Mouse (Mus musculus): ENCODE results near the gene Nos3. TPM values are rescaled to one million over a fixed set of nuclear protein-coding genes. Genes with fewer than 3 reads are reported as not detected.

Gene Nos3
- polyA plus RNA-seq, 1 experiment: 11.4 TPM

- Histone ChIP-seq H3K27ac (ENCODE audit: insufficient read depth, low read depth, low read length) (no peak overlapping the region), H3K27me3 (replicated peaks; ENCODE audit: control insufficient read depth, insufficient read depth, low read length) (no peaks in the 10 kb centered on the region), H3K4me3 (ENCODE audit: insufficient read depth, low read depth, low read length) (peak overlapping the region; percentile 43), H3K4me1 (ENCODE audit: control insufficient read depth, insufficient read depth, low read length) (peaks cover 13% of the 10 kb centered on the region), H3K36me3 (ENCODE audit: control insufficient read depth, insufficient read depth, low read length) (no peaks in the 10 kb centered on the region)
- WGBS: 6% methylated on average over 34 of the region's 34 CpGs
- DNase-seq: peak; percentile 89
- TF ChIP-seq POLR2A (IDR thresholded peaks at IDR 0.05; ENCODE audit: low read depth, low read length) (no peak), CTCF (conservative IDR thresholded peaks at IDR 0.05; ENCODE audit: insufficient read depth, insufficient read length, low read depth, low read length) (peak; percentile 48; the same call in 1 of the 2 replicates)
Measured at GRCm38 (mm10) chr5:24383026-24383859, 18.6 kb downstream of the Nos3 start.

GRCm38 (mm10) chr5:24384407-24384806 lies 19.8 kb downstream of the Nos3 start:
- peaks cover 13% of the 10 kb centered on the region for H3K4me1 ChIP-seq (ENCODE audit: control insufficient read depth, insufficient read depth, low read length)
- TF ChIP-seq POLR2A (IDR thresholded peaks at IDR 0.05; ENCODE audit: low read depth, low read length) (no peak), CTCF (conservative IDR thresholded peaks at IDR 0.05; ENCODE audit: insufficient read depth, insufficient read length, low read depth, low read length) (no peak)
- H3K27ac ChIP-seq (ENCODE audit: insufficient read depth, low read depth, low read length): no peak overlapping the region
- H3K4me3 ChIP-seq (ENCODE audit: insufficient read depth, low read depth, low read length): no peak overlapping the region
- H3K27me3 ChIP-seq (replicated peaks; ENCODE audit: control insufficient read depth, insufficient read depth, low read length): no peaks in the 10 kb centered on the region
- H3K36me3 ChIP-seq (ENCODE audit: control insufficient read depth, insufficient read depth, low read length): no peaks in the 10 kb centered on the region
- WGBS: 34% methylated on average over 6 of the region's 6 CpGs
- DNase-seq: peak; percentile 79

- TF ChIP-seq CTCF (conservative IDR thresholded peaks at IDR 0.05; ENCODE audit: insufficient read depth, insufficient read length, low read depth, low read length): no peak
- TF ChIP-seq POLR2A (IDR thresholded peaks at IDR 0.05; ENCODE audit: low read depth, low read length): no peak
- 94% methylated on average over 5 of the region's 5 CpGs for WGBS
- Histone ChIP-seq H3K4me1 (ENCODE audit: control insufficient read depth, insufficient read depth, low read length) (peaks cover 13% of the 10 kb centered on the region), H3K36me3 (ENCODE audit: control insufficient read depth, insufficient read depth, low read length) (no peaks in the 10 kb centered on the region), H3K4me3 (ENCODE audit: insufficient read depth, low read depth, low read length) (no peak overlapping the region), H3K27me3 (replicated peaks; ENCODE audit: control insufficient read depth, insufficient read depth, low read length) (no peaks in the 10 kb centered on the region), H3K27ac (ENCODE audit: insufficient read depth, low read depth, low read length) (no peak overlapping the region)
- DNase-seq: no peak
Measured at GRCm38 (mm10) chr5:24385374-24385773, 20.8 kb downstream of the Nos3 start.

GRCm38 (mm10) chr5:24385887-24386550 lies 21.4 kb downstream of the Nos3 start:
- WGBS: 86% methylated on average over 10 of the region's 10 CpGs
- H3K36me3 ChIP-seq (ENCODE audit: control insufficient read depth, insufficient read depth, low read length): no peaks in the 10 kb centered on the region
- no peaks in the 10 kb centered on the region for H3K27me3 ChIP-seq (replicated peaks; ENCODE audit: control insufficient read depth, insufficient read depth, low read length)
- no peak overlapping the region for H3K27ac ChIP-seq (ENCODE audit: insufficient read depth, low read depth, low read length)
- H3K4me1 ChIP-seq (ENCODE audit: control insufficient read depth, insufficient read depth, low read length): peaks cover 13% of the 10 kb centered on the region
- DNase-seq: no peak
- no peak for TF ChIP-seq POLR2A (IDR thresholded peaks at IDR 0.05; ENCODE audit: low read depth, low read length)
- H3K4me3 ChIP-seq (ENCODE audit: insufficient read depth, low read depth, low read length): no peak overlapping the region

- 2% methylated on average over 73 of the region's 73 CpGs for WGBS
- H3K27me3 ChIP-seq (replicated peaks; ENCODE audit: control insufficient read depth, insufficient read depth, low read length): no peaks in the 10 kb centered on the region
- H3K4me3 ChIP-seq (ENCODE audit: insufficient read depth, low read depth, low read length): peak overlapping the region; percentile 9
- no peak overlapping the region for H3K27ac ChIP-seq (ENCODE audit: insufficient read depth, low read depth, low read length)
- TF ChIP-seq CTCF (conservative IDR thresholded peaks at IDR 0.05; ENCODE audit: insufficient read depth, insufficient read length, low read depth, low read length) (0 out of 2 replicates have a peak, but pooled peaks have one; percentile 12), POLR2A (IDR thresholded peaks at IDR 0.05; ENCODE audit: low read depth, low read length) (no peak)
- peaks cover 13% of the 10 kb centered on the region for H3K4me1 ChIP-seq (ENCODE audit: control insufficient read depth, insufficient read depth, low read length)
- no peaks in the 10 kb centered on the region for H3K36me3 ChIP-seq (ENCODE audit: control insufficient read depth, insufficient read depth, low read length)
- peak; percentile 87 for DNase-seq
Measured at GRCm38 (mm10) chr5:24387264-24388241, 22.9 kb downstream of the Nos3 start.

GRCm38 (mm10) chr5:24388246-24388915 lies 23.8 kb downstream of the Nos3 start:
- TF ChIP-seq POLR2A (IDR thresholded peaks at IDR 0.05; ENCODE audit: low read depth, low read length): no peak
- no peak for TF ChIP-seq CTCF (conservative IDR thresholded peaks at IDR 0.05; ENCODE audit: insufficient read depth, insufficient read length, low read depth, low read length)
- WGBS: 35% methylated on average over 26 of the region's 26 CpGs
- DNase-seq: no peak
- H3K27me3 ChIP-seq (replicated peaks; ENCODE audit: control insufficient read depth, insufficient read depth, low read length): no peaks in the 10 kb centered on the region
- peak overlapping the region; percentile 9 for H3K4me3 ChIP-seq (ENCODE audit: insufficient read depth, low read depth, low read length)
- H3K36me3 ChIP-seq (ENCODE audit: control insufficient read depth, insufficient read depth, low read length): no peaks in the 10 kb centered on the region
- peaks cover 13% of the 10 kb centered on the region for H3K4me1 ChIP-seq (ENCODE audit: control insufficient read depth, insufficient read depth, low read length)
- no peak overlapping the region for H3K27ac ChIP-seq (ENCODE audit: insufficient read depth, low read depth, low read length)
